Mouse (Mus musculus) stomach, adult 2 months (tissue): Measurements from ENCODE around the gene Ppp1r11. TPM values are rescaled to one million over a fixed set of nuclear protein-coding genes. Genes with fewer than 3 reads are reported as not detected.

ENCODE experiments used
- polyA plus RNA-seq: library from polyadenylated mRNA; depleted of rRNA; stranded (reverse); fragments of >200 nt; gene quantifications from 2 replicates; pipeline ENCODE4 v1.2.3, GENCODE M21; 2012; rRNA removed

Ppp1r11 gene
- 13.9 and 20.2 TPM in 2 replicates for polyA plus RNA-seq

GRCm38 (mm10) chr17:36950981-36951947 is at the start of gene Ppp1r11:
TSS of gene Ppp1r11 (minus strand) at chr17:36951741.

GRCm38 (mm10) chr17:37000863-37001262 is 49.3 kb upstream of the Ppp1r11 start, which contains the start of gene Zfp57:
TSS of gene Zfp57 (plus strand) at chr17:37001163.

GRCm38 (mm10) chr17:36989437-36989836 is 37.9 kb upstream of the Ppp1r11 start, which contains the start of gene H2-M5:
TSS of gene H2-M5 (minus strand) at chr17:36989537.

GRCm38 (mm10) chr17:36981221-36981813 is 29.8 kb upstream of the Ppp1r11 start, which contains the start of gene 2410137M14Rik:
TSS of gene 2410137M14Rik (minus strand) at chr17:36981237.

GRCm38 (mm10) chr17:36957999-36958743 is 6.6 kb upstream of the Ppp1r11 start, which contains the start of the genes Znrd1 and Znrd1as:
TSS of gene Znrd1 (minus strand) at chr17:36958559.
TSS of gene Znrd1as (plus strand) at chr17:36958592.

GRCm38 (mm10) chr17:36942791-36943471 is 8.6 kb downstream of the Ppp1r11 start, which contains the start of gene Rnf39:
TSS of gene Rnf39 (plus strand) at chr17:36942918.

Other genes starting within 250 kb of the Ppp1r11 start
- gene H2-M10.5, start 178.8 kb downstream of the Ppp1r11 start, polyA plus RNA-seq: not detected in 2 replicates
- gene H2-M10.6, start 139.6 kb downstream of the Ppp1r11 start, polyA plus RNA-seq: not detected in 2 replicates
- gene Trim26, start 114.6 kb downstream of the Ppp1r11 start, polyA plus RNA-seq: 9.8 and 11.9 TPM in 2 replicates
- 0.23 and 0.24 TPM in 2 replicates for gene Trim15, start 84.5 kb downstream of the Ppp1r11 start, polyA plus RNA-seq
- not detected in 2 replicates for gene Trim10, start 82.2 kb downstream of the Ppp1r11 start, polyA plus RNA-seq
- gene Trim40, start 61.6 kb downstream of the Ppp1r11 start, polyA plus RNA-seq: 0.14 and 0.38 TPM in 2 replicates
- not detected in 2 replicates for gene Trim31, start 53.6 kb downstream of the Ppp1r11 start, polyA plus RNA-seq
- 13.0 and 39.4 TPM in 2 replicates for gene Rnf39, start 8.8 kb downstream of the Ppp1r11 start, polyA plus RNA-seq
- gene Znrd1, start 6.8 kb upstream of the Ppp1r11 start, polyA plus RNA-seq: 10.5 and 15.2 TPM in 2 replicates
- gene Znrd1as, start 6.9 kb upstream of the Ppp1r11 start, polyA plus RNA-seq: 0.34 TPM in 1 of 2 replicates, not detected in the other
- gene 2410137M14Rik, start 29.5 kb upstream of the Ppp1r11 start, polyA plus RNA-seq: not detected in 2 replicates
- gene H2-M5, start 37.8 kb upstream of the Ppp1r11 start, polyA plus RNA-seq: 0.10 TPM in 1 of 2 replicates, not detected in the other
- gene Zfp57, start 49.4 kb upstream of the Ppp1r11 start, polyA plus RNA-seq: 0.31 and 0.65 TPM in 2 replicates
- not detected in 2 replicates for gene Mog, start 71.7 kb upstream of the Ppp1r11 start, polyA plus RNA-seq
- gene Gabbr1, start 94.2 kb upstream of the Ppp1r11 start, polyA plus RNA-seq: 8.1 and 12.3 TPM in 2 replicates
- gene Olfr90, start 136.8 kb upstream of the Ppp1r11 start, polyA plus RNA-seq: not detected in 2 replicates
- not detected in 2 replicates for gene Olfr91, start 146.5 kb upstream of the Ppp1r11 start, polyA plus RNA-seq
- not detected in 2 replicates for gene Olfr92, start 168.3 kb upstream of the Ppp1r11 start, polyA plus RNA-seq
- not detected in 2 replicates for gene Olfr93, start 209.8 kb upstream of the Ppp1r11 start, polyA plus RNA-seq
- not detected in 2 replicates for gene Ubd, start 242.2 kb upstream of the Ppp1r11 start, polyA plus RNA-seq
- gene Olfr94, start 249.3 kb upstream of the Ppp1r11 start, polyA plus RNA-seq: not detected in 2 replicates